Mouse (Mus musculus) intestine, embryonic 16.5 days (tissue): ENCODE measurements at regions not wholly inside any gene's neighbourhood (a gene's known extent, or its start where the extent isn't known, plus 50 kb on each side); places are given as distances from the start of the nearest gene placed in this dataset.

Experiments used
- ATAC-seq: fragments of 200-750 bp; cut with Nextera tagmentation; 2 replicates; pipeline ENCODE4 v1.8.0; 2017; ENCODE audit warnings: moderate TSS enrichment, moderate library complexity
- H3K27ac ChIP-seq: fragments of 300-500 bp; sonication (generic); 2 replicates; pipeline ENCODE4 v1.5.1; 2014; ENCODE audit warnings: mild to moderate bottlenecking, low read length
- H3K27me3 ChIP-seq: fragments of 300-500 bp; sonication (generic); replicated peaks from 2 replicates; pipeline ENCODE4 v1.6.1; 2014; ENCODE audit warnings: low read length, control low read depth, mixed read lengths; ENCODE audit not compliant: control insufficient read depth, insufficient read depth
- H3K36me3 ChIP-seq: fragments of 300-500 bp; sonication (generic); 2 replicates; pipeline ENCODE4 v1.6.1; 2014; ENCODE audit warnings: low read length, control low read depth; ENCODE audit not compliant: control insufficient read depth, insufficient read depth
- H3K4me1 ChIP-seq: fragments of 300-500 bp; sonication (generic); 2 replicates; pipeline ENCODE4 v1.6.1; 2014; ENCODE audit warnings: low read length, control low read depth, mixed read lengths; ENCODE audit not compliant: control insufficient read depth, insufficient read depth
- H3K4me2 ChIP-seq: fragments of 300-500 bp; sonication (generic); 2 replicates; pipeline ENCODE4 v1.6.1; 2014; ENCODE audit warnings: low read depth, low read length, control low read depth
- H3K4me3 ChIP-seq: fragments of 300-500 bp; sonication (generic); 2 replicates; pipeline ENCODE4 v1.5.1; 2014; ENCODE audit warnings: mild to moderate bottlenecking, low read length
- H3K9ac ChIP-seq: fragments of 300-500 bp; sonication (generic); 2 replicates; pipeline ENCODE4 v1.6.1; 2014; ENCODE audit warnings: low read depth, low read length
- H3K9me3 ChIP-seq: fragments of 300-500 bp; sonication (generic); 2 replicates; pipeline ENCODE4 v1.6.1; 2016; ENCODE audit warnings: low read length, control low read depth; ENCODE audit not compliant: control insufficient read depth
- WGBS: fragments of 180-500 bp; shearing (Covaris S2); extraction: QIAGEN DNeasy Blood & Tissue Kit; methylation state at CpG from one replicate; pipeline ENCODE4 v1.1.7; 2014; 5-methylcytosine and 5-hydroxymethylcytosine counted together

DNA sequence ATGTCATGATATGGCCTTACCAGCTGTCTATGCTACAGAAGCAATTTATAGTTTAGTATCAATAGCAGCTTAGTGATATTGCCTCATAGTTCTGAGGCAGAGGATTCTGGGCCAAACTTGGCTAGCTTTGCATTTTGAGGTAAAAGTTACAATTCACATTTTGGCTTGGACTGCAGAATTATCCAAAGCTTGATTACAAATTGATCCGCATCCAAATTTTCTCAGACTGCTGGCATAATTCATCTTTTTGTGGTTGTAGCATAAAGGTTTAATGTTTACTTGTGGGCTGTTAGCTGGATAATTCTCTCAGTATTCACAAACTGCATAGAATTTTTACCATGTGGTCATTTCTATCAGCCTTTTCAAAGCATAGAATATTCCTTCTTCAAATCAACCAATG, 589.9 kb upstream of the Pdcd1 start:
- no peaks in the 10 kb centered on the region for H3K36me3 ChIP-seq
- no peaks in the 10 kb centered on the region for H3K4me1 ChIP-seq
- no peaks in the 10 kb centered on the region for H3K27me3 ChIP-seq
- ATAC-seq, result no peak
- H3K4me2 ChIP-seq, result no peak overlapping the region
- 92% methylated on average over 1 of the region's 1 CpGs for WGBS
- H3K4me3 ChIP-seq, result no peak overlapping the region
- no peak overlapping the region for H3K9ac ChIP-seq
- no peaks in the 10 kb centered on the region for H3K9me3 ChIP-seq
- H3K27ac ChIP-seq, result no peak overlapping the region

- H3K4me1 ChIP-seq, result no peaks in the 10 kb centered on the region
- no peak overlapping the region for H3K4me3 ChIP-seq
- no peak overlapping the region for H3K4me2 ChIP-seq
- no peak overlapping the region for H3K27ac ChIP-seq
- no peak overlapping the region for H3K9ac ChIP-seq
- no peak for ATAC-seq
- H3K9me3 ChIP-seq, result no peaks in the 10 kb centered on the region
- no peaks in the 10 kb centered on the region for H3K27me3 ChIP-seq
- H3K36me3 ChIP-seq, result no peaks in the 10 kb centered on the region
Measured at GRCm38 (mm10) chr1:94658218-94658617, 605.9 kb upstream of the Pdcd1 start.

- WGBS, result 68% methylated on average over 4 of the region's 4 CpGs
- no peaks in the 10 kb centered on the region for H3K27me3 ChIP-seq
- ATAC-seq, result no peak
- no peak overlapping the region for H3K4me3 ChIP-seq
- H3K36me3 ChIP-seq, result no peaks in the 10 kb centered on the region
- H3K27ac ChIP-seq, result no peak overlapping the region
- no peak overlapping the region for H3K4me2 ChIP-seq
- H3K9me3 ChIP-seq, result no peaks in the 10 kb centered on the region
- no peak overlapping the region for H3K9ac ChIP-seq
- no peaks in the 10 kb centered on the region for H3K4me1 ChIP-seq
Measured at GRCm38 (mm10) chr1:94671641-94672040, 619.3 kb upstream of the Pdcd1 start.

- no peaks in the 10 kb centered on the region for H3K4me1 ChIP-seq
- H3K9ac ChIP-seq, result no peak overlapping the region
- H3K27ac ChIP-seq, result no peak overlapping the region
- WGBS, result 79% methylated on average over 1 of the region's 1 CpGs
- no peaks in the 10 kb centered on the region for H3K36me3 ChIP-seq
- no peaks in the 10 kb centered on the region for H3K9me3 ChIP-seq
- no peaks in the 10 kb centered on the region for H3K27me3 ChIP-seq
- H3K4me2 ChIP-seq, result no peak overlapping the region
- no peak overlapping the region for H3K4me3 ChIP-seq
- ATAC-seq, result no peak
Measured at GRCm38 (mm10) chr1:94700517-94700916, 612.9 kb upstream of the Fam174a start.

DNA sequence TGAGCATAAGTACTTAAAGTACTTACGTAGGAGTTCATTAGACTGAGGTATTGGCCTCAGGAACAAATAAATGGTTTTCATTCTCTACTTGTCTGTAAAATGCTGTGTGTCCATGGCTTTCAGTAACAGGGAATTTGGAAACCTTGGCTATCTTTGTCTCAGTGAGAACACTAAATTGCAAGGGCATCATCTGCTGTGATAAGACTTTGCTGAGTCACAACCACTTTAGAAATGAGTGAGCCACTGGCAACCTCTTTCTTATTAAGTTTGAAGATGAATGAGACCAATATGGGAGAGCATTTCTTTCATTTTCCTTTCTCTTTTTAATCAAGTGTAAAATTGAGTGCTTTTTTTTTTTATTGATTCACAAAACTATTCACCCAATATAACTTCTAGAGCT, 611.7 kb upstream of the Fam174a start:
- Histone ChIP-seq H3K36me3 (no peaks in the 10 kb centered on the region), H3K9me3 (no peaks in the 10 kb centered on the region), H3K4me2 (no peak overlapping the region), H3K9ac (no peak overlapping the region), H3K27me3 (no peaks in the 10 kb centered on the region), H3K27ac (no peak overlapping the region), H3K4me3 (no peak overlapping the region), H3K4me1 (no peaks in the 10 kb centered on the region)
- ATAC-seq, result no peak
- 95% methylated on average over 1 of the region's 1 CpGs for WGBS

- H3K4me2 ChIP-seq, result no peak overlapping the region
- 58% methylated on average over 5 of the region's 5 CpGs for WGBS
- no peak overlapping the region for H3K9ac ChIP-seq
- H3K27ac ChIP-seq, result no peak overlapping the region
- H3K36me3 ChIP-seq, result no peaks in the 10 kb centered on the region
- H3K9me3 ChIP-seq, result no peaks in the 10 kb centered on the region
- no peak for ATAC-seq
- H3K4me1 ChIP-seq, result no peaks in the 10 kb centered on the region
- H3K4me3 ChIP-seq, result no peak overlapping the region
- H3K27me3 ChIP-seq, result no peaks in the 10 kb centered on the region
Measured at GRCm38 (mm10) chr1:94712812-94713211, 600.6 kb upstream of the Fam174a start.

GRCm38 (mm10) chr1:94717699-94718098, 595.7 kb upstream of the Fam174a start:
- WGBS, result 54% methylated on average over 2 of the region's 2 CpGs
- no peak overlapping the region for H3K27ac ChIP-seq
- H3K36me3 ChIP-seq, result no peaks in the 10 kb centered on the region
- H3K4me1 ChIP-seq, result no peaks in the 10 kb centered on the region
- H3K9me3 ChIP-seq, result no peaks in the 10 kb centered on the region
- H3K27me3 ChIP-seq, result no peaks in the 10 kb centered on the region
- ATAC-seq, result no peak
- H3K9ac ChIP-seq, result no peak overlapping the region
- no peak overlapping the region for H3K4me2 ChIP-seq
- no peak overlapping the region for H3K4me3 ChIP-seq

- H3K9ac ChIP-seq, result no peak overlapping the region
- no peak for ATAC-seq
- WGBS, result 59% methylated on average over 1 of the region's 1 CpGs
- no peak overlapping the region for H3K4me3 ChIP-seq
- no peaks in the 10 kb centered on the region for H3K27me3 ChIP-seq
- H3K9me3 ChIP-seq, result no peaks in the 10 kb centered on the region
- no peak overlapping the region for H3K4me2 ChIP-seq
- H3K4me1 ChIP-seq, result no peaks in the 10 kb centered on the region
- no peaks in the 10 kb centered on the region for H3K36me3 ChIP-seq
- H3K27ac ChIP-seq, result no peak overlapping the region
Measured at GRCm38 (mm10) chr1:94753523-94753922, 559.9 kb upstream of the Fam174a start.

- WGBS, result 87% methylated on average over 2 of the region's 2 CpGs
- Histone ChIP-seq H3K9ac (no peak overlapping the region), H3K4me2 (no peak overlapping the region), H3K4me3 (no peak overlapping the region), H3K27ac (no peak overlapping the region), H3K9me3 (no peaks in the 10 kb centered on the region), H3K36me3 (no peaks in the 10 kb centered on the region), H3K27me3 (no peaks in the 10 kb centered on the region), H3K4me1 (no peaks in the 10 kb centered on the region)
- no peak for ATAC-seq
Measured at GRCm38 (mm10) chr1:94789019-94789585, 524.3 kb upstream of the Fam174a start.

GRCm38 (mm10) chr1:94790604-94791003, 522.8 kb upstream of the Fam174a start:
- Histone ChIP-seq H3K9me3 (no peaks in the 10 kb centered on the region), H3K27me3 (no peaks in the 10 kb centered on the region), H3K4me2 (no peak overlapping the region), H3K27ac (no peak overlapping the region), H3K4me1 (no peaks in the 10 kb centered on the region), H3K36me3 (no peaks in the 10 kb centered on the region), H3K9ac (no peak overlapping the region), H3K4me3 (no peak overlapping the region)
- ATAC-seq, result no peak
- 68% methylated on average over 7 of the region's 7 CpGs for WGBS
